Mouse (Mus musculus) G1E (cell line): ENCODE measurements at regions not wholly inside any gene's neighbourhood (a gene's known extent, or its start where the extent isn't known, plus 50 kb on each side); places are given as distances from the start of the nearest gene placed in this dataset.

Experiments used
- CTCF ChIP-seq: IDR thresholded peaks from 2 replicates; pipeline ENCODE4 v1.5.1; 2012; ENCODE audit warnings: low read depth, low read length, inconsistent platforms, mixed read lengths
- GATA1 ChIP-seq: IDR thresholded peaks from 2 replicates; pipeline ENCODE4 v1.6.1; 2012; ENCODE audit warnings: borderline replicate concordance, low read length, inconsistent platforms, mixed read lengths
- GATA2 ChIP-seq: IDR thresholded peaks from 2 replicates; pipeline ENCODE4 v1.6.1; 2012; ENCODE audit warnings: low read depth, low read length, inconsistent platforms, borderline replicate concordance
- POLR2AphosphoS5 ChIP-seq: IDR thresholded peaks from 2 replicates; pipeline ENCODE4 v1.6.1; 2012; ENCODE audit warnings: low read depth, low read length, inconsistent platforms; ENCODE audit not compliant: insufficient replicate concordance
- TAL1 ChIP-seq: conservative IDR thresholded peaks from 2 replicates; pipeline ENCODE4 v1.6.1; 2012; ENCODE audit warnings: low read depth, low read length, inconsistent platforms, mixed read lengths

DNA sequence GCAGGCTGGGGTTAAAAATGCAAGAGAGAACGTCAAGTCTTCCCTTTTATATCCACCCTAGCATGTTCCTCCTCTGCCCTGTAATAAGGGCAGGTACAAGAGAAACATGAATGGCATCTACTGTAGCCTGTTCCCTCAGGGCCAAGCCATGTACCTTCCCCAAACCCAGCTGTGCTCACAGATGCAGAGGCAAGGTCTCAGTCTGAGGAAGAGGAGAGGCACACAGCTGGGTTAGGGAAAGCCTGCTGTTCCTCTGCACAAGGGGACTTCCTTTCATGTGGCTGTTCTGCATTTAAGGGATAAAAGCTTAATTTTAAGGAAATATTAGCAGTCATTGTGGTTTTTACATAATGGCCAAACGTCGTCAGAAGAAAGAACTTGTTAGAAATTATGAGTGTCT, 378.8 kb downstream of the Agtpbp1 start:
- TF ChIP-seq CTCF (no peak), TAL1 (no peak), GATA1 (no peak), POLR2AphosphoS5 (no peak), GATA2 (no peak)
